Mouse (Mus musculus): ENCODE results near the gene Cyp26b1.
A peak's percentile ranks its signal among the peaks of the same experiment; 100 is the strongest.
"Not testable (repeated sequence)": the region's sequence is repeated elsewhere in the genome, so short reads cannot be mapped to it uniquely, and the experiment has no call there.

The Cyp26b1 gene

GRCm38 (mm10) chr6:84593693-84594092 lies at the start of gene Cyp26b1:
Gene Cyp26b1, minus strand, starts transcription at chr6:84593908.
- DNase-seq = no peak

- DNase-seq = no peak
These were observed 47.3 kb upstream of the Cyp26b1 start for GRCm38 (mm10) chr6:84641062-84641431.

GRCm38 (mm10) chr6:84640324-84641061 lies 46.8 kb upstream of the Cyp26b1 start:
- DNase-seq = no peak

GRCm38 (mm10) chr6:84638206-84638605 lies 44.5 kb upstream of the Cyp26b1 start:
- DNase-seq = peak; percentile 15

- no peak for DNase-seq
These were observed 37.9 kb upstream of the Cyp26b1 start for GRCm38 (mm10) chr6:84631588-84631987.

- no peak for DNase-seq
These were observed 36.6 kb upstream of the Cyp26b1 start for GRCm38 (mm10) chr6:84630276-84630675.

- no peak for DNase-seq
These were observed 35.1 kb upstream of the Cyp26b1 start for GRCm38 (mm10) chr6:84628831-84629230.

- no peak for DNase-seq
These were observed 32.7 kb upstream of the Cyp26b1 start for GRCm38 (mm10) chr6:84626398-84626797.

GRCm38 (mm10) chr6:84619166-84619565 lies 25.5 kb upstream of the Cyp26b1 start:
- no peak for DNase-seq

GRCm38 (mm10) chr6:84617051-84617450 lies 23.3 kb upstream of the Cyp26b1 start:
- no peak for DNase-seq

GRCm38 (mm10) chr6:84616586-84616985 lies 22.9 kb upstream of the Cyp26b1 start:
- no peak for DNase-seq

GRCm38 (mm10) chr6:84613561-84613960 lies 19.9 kb upstream of the Cyp26b1 start:
- no peak for DNase-seq

- no peak for DNase-seq
These were observed 7.6 kb upstream of the Cyp26b1 start for GRCm38 (mm10) chr6:84601136-84601889.

- not testable (repeated sequence) for DNase-seq
These were observed 5.6 kb upstream of the Cyp26b1 start for GRCm38 (mm10) chr6:84599296-84599695.

GRCm38 (mm10) chr6:84598725-84599124 lies 5.0 kb upstream of the Cyp26b1 start:
- DNase-seq = no peak

GRCm38 (mm10) chr6:84594626-84595025 lies 918 bp upstream of the Cyp26b1 start:
- no peak for DNase-seq

- no peak for DNase-seq
These were observed 2.6 kb downstream of the Cyp26b1 start for GRCm38 (mm10) chr6:84590961-84591745.

GRCm38 (mm10) chr6:84589742-84590686 lies 3.7 kb downstream of the Cyp26b1 start:
- DNase-seq = peak; percentile 79

GRCm38 (mm10) chr6:84588895-84589652 lies 4.6 kb downstream of the Cyp26b1 start:
- no peak for DNase-seq

GRCm38 (mm10) chr6:84588221-84588894 lies 5.3 kb downstream of the Cyp26b1 start:
- DNase-seq = no peak

Measured in cerebellum, adult 9-10 months (tissue).